Mouse (Mus musculus) adrenal gland, adult 18-20 months (tissue): ENCODE results near the gene C530008M17Rik. TPM values are rescaled to one million over a fixed set of nuclear protein-coding genes. Genes with fewer than 3 reads are reported as not detected.

Source experiments
- DNase-seq, 2 experiments: peaks; one replicate each; pipeline ENCODE4 v3.0.0; 2021 to 2022; ENCODE audit warnings: low spot score in 2 of 2
- total RNA-seq, 2 experiments: library from RNA; stranded (reverse); gene quantifications; 1 replicate in 1 of 2; 2 replicates in 1 of 2; pipeline ENCODE4 v1.2.3; 2021

C530008M17Rik gene
- total RNA-seq, 2 experiments from 2014 or later, result 5.5 to 12.8 TPM

GRCm38 (mm10) chr5:76701127-76701853 is 45.0 kb downstream of the C530008M17Rik start:
- no peak for DNase-seq

- DNase-seq, result no peak
Measured at GRCm38 (mm10) chr5:76702104-76702503, 45.8 kb downstream of the C530008M17Rik start.

GRCm38 (mm10) chr5:76702646-76703045 is 46.3 kb downstream of the C530008M17Rik start:
- no peak for DNase-seq

- no peak for DNase-seq
Measured at GRCm38 (mm10) chr5:76705307-76706173, 49.2 kb downstream of the C530008M17Rik start.

- no peak for DNase-seq
Measured at GRCm38 (mm10) chr5:76707072-76707471, 50.8 kb downstream of the C530008M17Rik start.

GRCm38 (mm10) chr5:76708004-76708403 is 51.7 kb downstream of the C530008M17Rik start:
- DNase-seq, result peak; percentile 27 to 36

GRCm38 (mm10) chr5:76713743-76714142 is 57.4 kb downstream of the C530008M17Rik start:
- no peak for DNase-seq

- no peak for DNase-seq
Measured at GRCm38 (mm10) chr5:76719954-76720353, 63.6 kb downstream of the C530008M17Rik start.

- DNase-seq, result no peak
Measured at GRCm38 (mm10) chr5:76724878-76725277, 68.6 kb downstream of the C530008M17Rik start.

GRCm38 (mm10) chr5:76726518-76727103 is 70.3 kb downstream of the C530008M17Rik start:
- DNase-seq, result peak in 1 of 2 experiments; percentile 28

- DNase-seq, result no peak
Measured at GRCm38 (mm10) chr5:76733055-76733641, 76.8 kb downstream of the C530008M17Rik start.

- DNase-seq, result no peak
Measured at GRCm38 (mm10) chr5:76741463-76741862, 85.2 kb downstream of the C530008M17Rik start.

- no peak for DNase-seq
Measured at GRCm38 (mm10) chr5:76742076-76742475, 85.8 kb downstream of the C530008M17Rik start.

- DNase-seq, result no peak
Measured at GRCm38 (mm10) chr5:76744737-76745209, 88.5 kb downstream of the C530008M17Rik start.

- no peak for DNase-seq
Measured at GRCm38 (mm10) chr5:76747851-76748250, 91.5 kb downstream of the C530008M17Rik start.

GRCm38 (mm10) chr5:76752351-76752750 is 96.0 kb downstream of the C530008M17Rik start:
- DNase-seq, result no peak

GRCm38 (mm10) chr5:76760349-76760748 is 104.0 kb downstream of the C530008M17Rik start:
- DNase-seq, result no peak

- no peak for DNase-seq
Measured at GRCm38 (mm10) chr5:76762030-76762698, 105.9 kb downstream of the C530008M17Rik start.

- no peak for DNase-seq
Measured at GRCm38 (mm10) chr5:76763148-76763701, 106.9 kb downstream of the C530008M17Rik start.

GRCm38 (mm10) chr5:76763731-76764130 is 107.4 kb downstream of the C530008M17Rik start:
- no peak for DNase-seq
